Mouse (Mus musculus) Muller cell, postnatal 12 days (primary cell): Measurements from ENCODE around the gene Sema4g.

ENCODE experiments used
- DNase-seq: peaks from one replicate; pipeline ENCODE4 v3.0.0-alpha.2; 2015; ENCODE audit errors: inconsistent ontology term

The Sema4g gene

GRCm38 (mm10) chr19:45048644-45049365 is 59.9 kb downstream of the Sema4g start:
- DNase-seq = no peak

GRCm38 (mm10) chr19:45049523-45049922 is 60.6 kb downstream of the Sema4g start:
- DNase-seq = no peak
